Mouse (Mus musculus): ENCODE measurements at regions not wholly inside any gene's neighbourhood (a gene's known extent, or its start where the extent isn't known, plus 50 kb on each side); places are given as distances from the start of the nearest gene placed in this dataset.

DNA sequence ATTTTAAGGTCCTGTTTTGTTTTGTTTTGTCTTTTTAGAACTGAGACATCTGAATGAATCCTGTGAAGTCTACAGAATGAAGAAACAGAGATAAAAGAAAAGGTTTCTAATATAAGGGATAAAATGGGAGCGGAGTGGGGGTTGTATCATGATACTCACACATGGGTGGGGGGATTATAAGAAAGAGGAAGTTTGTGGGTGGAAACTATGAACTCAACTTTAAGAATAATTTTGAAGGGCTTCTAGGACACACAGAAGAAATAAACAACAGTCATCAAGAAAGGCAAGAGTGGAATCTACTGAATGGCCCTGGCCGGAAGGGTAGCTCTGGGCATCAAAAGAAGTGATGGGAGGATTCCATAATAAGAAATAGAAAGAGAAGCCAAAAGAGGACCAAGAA is 125.1 kb downstream of the Tomm20 start:
- TF ChIP-seq CTCF (conservative IDR thresholded peaks at IDR 0.05; ENCODE audit: insufficient read depth, insufficient read length, low read depth, low read length) (no peak), POLR2A (IDR thresholded peaks at IDR 0.05; ENCODE audit: low read depth, low read length) (no peak)

All from kidney, adult 2 months (tissue).